Mouse (Mus musculus): ENCODE measurements around the gene 1810046K07Rik. TPM values are rescaled to one million over a fixed set of nuclear protein-coding genes. Genes with fewer than 3 reads are reported as not detected.

Gene 1810046K07Rik
- polyA plus RNA-seq, 1 experiment from 2014 or later: not detected

Other genes starting within 250 kb of the 1810046K07Rik start
- 0.70 and 1.2 TPM in 2 replicates for gene 4833427G06Rik, start 226.8 kb downstream of the 1810046K07Rik start, polyA plus RNA-seq (2015; fragmentation: Nextera tagmentation; extraction: Ambion mirVana)
- 0.03 TPM in 1 of 2 replicates, not detected in the other for gene Gm32742, start 163.4 kb downstream of the 1810046K07Rik start, polyA plus RNA-seq (2015; fragmentation: Nextera tagmentation; extraction: Ambion mirVana)
- 0.10 and 0.14 TPM in 2 replicates for gene Pou2af1, start 115.2 kb downstream of the 1810046K07Rik start, polyA plus RNA-seq (2015; fragmentation: Nextera tagmentation; extraction: Ambion mirVana)
- 0.57 and 1.1 TPM in 2 replicates for gene Colca2, start 50.3 kb downstream of the 1810046K07Rik start, polyA plus RNA-seq (2015; fragmentation: Nextera tagmentation; extraction: Ambion mirVana)

Data from midbrain, embryonic 15.5 days (tissue).